Mouse (Mus musculus) limb, embryonic 14.5 days (tissue): Measurements from ENCODE around the gene Ranbp9. TPM values are rescaled to one million over a fixed set of nuclear protein-coding genes. Genes with fewer than 3 reads are reported as not detected.

ENCODE experiments used
- ATAC-seq: fragments of 200-750 bp; cut with Nextera tagmentation; 2 replicates; pipeline ENCODE4 v1.8.0; 2017; ENCODE audit warnings: low read depth, moderate number of reproducible peaks, moderate TSS enrichment; ENCODE audit not compliant: low FRiP score
- DNase-seq: peaks from one replicate; pipeline ENCODE4 v3.0.0-alpha.2; 2015; ENCODE audit warnings: low spot score
- H3K27ac ChIP-seq: fragments of 300-500 bp; sonication (generic); replicated peaks from 2 replicates; pipeline ENCODE4 v1.5.1; 2014; ENCODE audit warnings: low read depth, mild to moderate bottlenecking, low read length, moderate library complexity, mixed read lengths
- H3K27me3 ChIP-seq: fragments of 300-500 bp; sonication (generic); 2 replicates; pipeline ENCODE4 v1.6.1; 2014; ENCODE audit warnings: low read length, mixed read lengths; ENCODE audit not compliant: control insufficient read depth, insufficient read depth
- H3K36me3 ChIP-seq: fragments of 300-500 bp; sonication (generic); 2 replicates; pipeline ENCODE4 v1.6.1; 2014; ENCODE audit warnings: mild to moderate bottlenecking, low read length, moderate library complexity, mixed read lengths; ENCODE audit not compliant: control insufficient read depth, insufficient read depth
- H3K4me1 ChIP-seq: fragments of 300-500 bp; sonication (generic); 2 replicates; pipeline ENCODE4 v1.6.1; 2014; ENCODE audit warnings: antibody characterized with exemption, low read length, mixed read lengths; ENCODE audit not compliant: control insufficient read depth, insufficient read depth
- H3K4me2 ChIP-seq: fragments of 300-500 bp; sonication (generic); replicated peaks from 2 replicates; pipeline ENCODE4 v1.6.1; 2014; ENCODE audit warnings: low read depth, mild to moderate bottlenecking, low read length, moderate library complexity; ENCODE audit not compliant: severe bottlenecking
- H3K4me3 ChIP-seq: fragments of 300-500 bp; sonication (generic); replicated peaks from 2 replicates; pipeline ENCODE4 v1.5.1; 2014; ENCODE audit warnings: low read length
- H3K9ac ChIP-seq: fragments of 300-500 bp; sonication (generic); 2 replicates; pipeline ENCODE4 v1.6.1; 2014; ENCODE audit warnings: mild to moderate bottlenecking, low read depth, low read length, moderate library complexity; ENCODE audit not compliant: severe bottlenecking
- H3K9me3 ChIP-seq: fragments of 300-500 bp; sonication (generic); 2 replicates; pipeline ENCODE4 v1.6.1; 2016; ENCODE audit warnings: low read length; ENCODE audit not compliant: control insufficient read depth
- POLR2A ChIP-seq: fragments of 200-500 bp; IDR thresholded peaks from 2 replicates; pipeline ENCODE4 v1.8.0; 2012; ENCODE audit warnings: inconsistent platforms, mild to moderate bottlenecking, moderate library complexity, borderline replicate concordance; ENCODE audit not compliant: insufficient read depth, insufficient read length; ENCODE audit errors: extremely low read depth
- WGBS: fragments of 180-500 bp; shearing (Covaris S2); extraction: QIAGEN DNeasy Blood & Tissue Kit; methylation state at CpG from one replicate; pipeline ENCODE4 v1.1.7; 2014; 5-methylcytosine and 5-hydroxymethylcytosine counted together
- polyA plus RNA-seq, 2 experiments: library from polyadenylated mRNA; depleted of rRNA in 1 of 2; stranded (reverse) in 1 of 2; unstranded in 1 of 2; fragments of >200 nt; fragmentation: Nextera tagmentation in 1 of 2; extraction: Ambion mirVana in 1 of 2; gene quantifications; 2 replicates each; pipeline versions ENCODE4 v1.2.1 to v1.2.3; 2012 to 2014

The Ranbp9 gene
- polyA plus RNA-seq, 2 experiments = 12.6 to 36.9 TPM

DNA sequence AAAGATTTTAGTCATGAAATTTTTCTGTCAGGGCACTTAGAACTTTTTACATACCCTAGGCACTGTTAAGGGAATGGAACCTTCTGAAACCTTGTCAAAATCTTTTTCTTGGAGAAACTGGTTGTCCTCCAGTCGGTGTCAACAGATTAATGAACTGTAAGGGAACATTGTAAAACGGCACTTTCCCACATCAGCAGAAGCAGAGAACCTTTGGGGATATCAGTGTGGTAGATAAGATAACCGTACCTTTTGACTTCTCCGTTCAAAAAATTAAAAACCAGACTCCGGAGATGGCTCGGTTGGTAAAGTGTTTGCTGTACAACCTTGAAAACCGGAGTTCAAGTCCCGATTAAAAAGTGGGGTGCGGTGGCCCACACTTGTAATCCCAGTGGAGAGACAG lies 1.7 kb upstream of the Ranbp9 start:
- H3K4me3 ChIP-seq = no peak overlapping the region
- H3K9ac ChIP-seq = no peak overlapping the region
- no peak overlapping the region for H3K27ac ChIP-seq
- DNase-seq (no peak), ATAC-seq (no peak)
- no peaks in the 10 kb centered on the region for H3K9me3 ChIP-seq
- no peak for TF ChIP-seq POLR2A
- no peak overlapping the region for H3K4me2 ChIP-seq
- H3K27me3 ChIP-seq = no peaks in the 10 kb centered on the region
- H3K36me3 ChIP-seq = no peaks in the 10 kb centered on the region
- 92% methylated on average over 9 of the region's 9 CpGs for WGBS
- H3K4me1 ChIP-seq = peaks cover 6% of the 10 kb centered on the region; the same call in 1 of the 2 replicates

DNA sequence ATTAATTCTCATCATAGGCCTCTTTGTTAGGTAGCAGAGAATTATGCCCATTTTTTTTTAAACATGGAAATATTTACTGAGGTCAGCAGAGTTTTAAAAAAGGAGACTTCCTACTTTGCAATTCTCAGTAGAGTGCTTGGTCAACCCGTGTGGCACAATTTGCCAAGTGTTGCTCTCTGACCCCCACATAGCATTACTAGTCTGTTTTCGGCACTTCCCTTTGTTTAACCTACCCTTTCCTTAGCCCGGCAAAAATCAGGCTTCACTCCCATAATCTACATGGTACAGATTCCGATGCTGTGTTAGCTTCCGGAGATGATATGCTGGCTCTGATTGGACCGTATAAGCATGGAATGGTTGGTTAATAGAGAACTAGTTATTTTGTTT lies 770 bp upstream of the Ranbp9 start:
- no peak for ATAC-seq
- DNase-seq = peak; percentile 14
- Histone ChIP-seq H3K27ac (peak overlapping the region; percentile 98; the same call in 1 of the 2 replicates), H3K4me3 (peak overlapping the region; percentile 95), H3K36me3 (no peaks in the 10 kb centered on the region), H3K27me3 (no peaks in the 10 kb centered on the region), H3K4me2 (peak overlapping the region; percentile 63), H3K4me1 (peaks cover 8% of the 10 kb centered on the region; the same call in 1 of the 2 replicates), H3K9ac (peak overlapping the region; percentile 97), H3K9me3 (no peaks in the 10 kb centered on the region)
- no peak for TF ChIP-seq POLR2A
- 37% methylated on average over 6 of the region's 6 CpGs for WGBS

DNA sequence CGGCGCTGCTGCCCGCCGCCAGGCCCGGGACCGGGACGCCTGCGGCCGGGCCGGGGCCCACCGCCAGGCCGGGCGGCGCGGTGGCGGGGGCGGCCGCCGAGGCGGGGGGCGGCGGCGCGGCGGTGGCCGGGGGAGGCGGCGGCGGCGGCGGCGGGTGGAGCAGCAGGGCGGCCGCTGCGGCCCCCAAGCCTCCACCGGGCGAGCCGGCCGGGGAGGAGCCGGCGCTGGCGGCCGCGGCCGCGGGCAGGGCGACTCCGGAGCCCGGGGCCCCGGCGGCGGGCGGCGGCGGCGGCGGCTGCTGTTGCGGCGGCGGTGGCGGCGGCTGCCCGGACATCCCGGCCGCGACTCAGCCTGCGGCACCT lies 506 bp downstream of the Ranbp9 start:
- Histone ChIP-seq H3K4me2 (peak overlapping the region; percentile 78), H3K27me3 (no peaks in the 10 kb centered on the region), H3K4me3 (peak overlapping the region; percentile 95), H3K4me1 (peaks cover 9% of the 10 kb centered on the region; the same call in 1 of the 2 replicates), H3K27ac (peak overlapping the region; percentile 98), H3K9me3 (no peaks in the 10 kb centered on the region), H3K9ac (peak overlapping the region; percentile 97), H3K36me3 (no peaks in the 10 kb centered on the region)
- DNase-seq (no peak), ATAC-seq (0 out of 2 replicates have a peak, but pooled peaks have one; percentile 14)
- TF ChIP-seq POLR2A = no peak
- 0% methylated on average over 16 of the region's 67 CpGs for WGBS

GRCm38 (mm10) chr13:43479767-43480571 lies 1.1 kb downstream of the Ranbp9 start:
- Histone ChIP-seq H3K9ac (peak overlapping the region; percentile 97), H3K27me3 (no peaks in the 10 kb centered on the region), H3K36me3 (no peaks in the 10 kb centered on the region), H3K9me3 (no peaks in the 10 kb centered on the region), H3K27ac (peak overlapping the region; percentile 98), H3K4me1 (peaks cover 9% of the 10 kb centered on the region; the same call in 1 of the 2 replicates), H3K4me3 (peak overlapping the region; percentile 95), H3K4me2 (peak overlapping the region; percentile 78)
- no peak for ATAC-seq
- WGBS = under 1% methylated on average over 34 of the region's 36 CpGs
- peak; percentile 7 for DNase-seq
- TF ChIP-seq POLR2A = no peak

GRCm38 (mm10) chr13:43479024-43479705 lies 1.9 kb downstream of the Ranbp9 start:
- Histone ChIP-seq H3K4me2 (peak overlapping the region; percentile 78), H3K27ac (no peak overlapping the region), H3K9me3 (no peaks in the 10 kb centered on the region), H3K9ac (peak overlapping the region; percentile 97), H3K4me3 (peak overlapping the region; percentile 95), H3K27me3 (no peaks in the 10 kb centered on the region), H3K4me1 (peaks cover 9% of the 10 kb centered on the region), H3K36me3 (no peaks in the 10 kb centered on the region)
- ATAC-seq (no peak), DNase-seq (no peak)
- WGBS = 10% methylated on average over 6 of the region's 6 CpGs
- no peak for TF ChIP-seq POLR2A
